Mouse (Mus musculus) c-Kit-negative CD71-positive TER-119-positive erythroid progenitor cells, embryonic 14.5 days (primary cell): ENCODE data around the gene Uvssa.
A peak's percentile ranks its signal among the peaks of the same experiment; 100 is the strongest.

Experiments
- DNase-seq: peaks from one replicate; pipeline ENCODE4 v3.0.0-alpha.2; 2013; ENCODE audit warnings: low read depth, low spot score

The Uvssa gene

GRCm38 (mm10) chr5:33442927-33443710 lies 64.8 kb downstream of the Uvssa start:
- peak; percentile 29 for DNase-seq

GRCm38 (mm10) chr5:33443794-33444193 lies 65.4 kb downstream of the Uvssa start:
- no peak for DNase-seq

GRCm38 (mm10) chr5:33455737-33456136 lies 77.4 kb downstream of the Uvssa start:
- no peak for DNase-seq

- no peak for DNase-seq
These were observed 79.8 kb downstream of the Uvssa start for GRCm38 (mm10) chr5:33458132-33458622.

- no peak for DNase-seq
These were observed 80.8 kb downstream of the Uvssa start for GRCm38 (mm10) chr5:33459111-33459510.

- DNase-seq = no peak
These were observed 86.0 kb downstream of the Uvssa start for GRCm38 (mm10) chr5:33464390-33464789.

- no peak for DNase-seq
These were observed 87.1 kb downstream of the Uvssa start for GRCm38 (mm10) chr5:33465464-33465863.
